Mouse (Mus musculus): ENCODE results near the gene Pacsin2.

The Pacsin2 gene

GRCm38 (mm10) chr15:83328952-83329351, 135.5 kb downstream of the Pacsin2 start:
- no peak for DNase-seq (ENCODE audit: low spot score in 2 of 2)

All from urinary bladder, postnatal 36 days (tissue).